Mouse (Mus musculus) liver, embryonic 15.5 days (tissue): ENCODE data around the gene Dgka. TPM values are rescaled to one million over a fixed set of nuclear protein-coding genes. Genes with fewer than 3 reads are reported as not detected.

Experiments used
- ATAC-seq: fragments of 200-750 bp; cut with Nextera tagmentation; 2 replicates; pipeline ENCODE4 v1.8.0; 2017; ENCODE audit warnings: moderate number of reproducible peaks, mild to moderate bottlenecking, moderate library complexity; ENCODE audit not compliant: insufficient read depth
- H3K27ac ChIP-seq: fragments of 300-500 bp; sonication (generic); replicated peaks from 2 replicates; pipeline ENCODE4 v1.5.1; 2015; ENCODE audit warnings: mild to moderate bottlenecking, inconsistent platforms
- H3K27me3 ChIP-seq: fragments of 300-500 bp; sonication (generic); 2 replicates; pipeline ENCODE4 v1.6.1; 2015; ENCODE audit warnings: mild to moderate bottlenecking, inconsistent platforms
- H3K36me3 ChIP-seq: fragments of 300-500 bp; sonication (generic); replicated peaks from 2 replicates; pipeline ENCODE4 v1.6.1; 2015; ENCODE audit warnings: moderate library complexity, mild to moderate bottlenecking, inconsistent platforms
- H3K4me1 ChIP-seq: fragments of 300-500 bp; sonication (generic); replicated peaks from 2 replicates; pipeline ENCODE4 v1.6.1; 2015; ENCODE audit warnings: inconsistent platforms
- H3K4me2 ChIP-seq: fragments of 300-500 bp; sonication (generic); 2 replicates; pipeline ENCODE4 v1.6.1; 2015; ENCODE audit warnings: moderate library complexity, mild to moderate bottlenecking, inconsistent platforms
- H3K4me3 ChIP-seq: fragments of 300-500 bp; sonication (generic); replicated peaks from 2 replicates; pipeline ENCODE4 v1.5.1; 2015; ENCODE audit warnings: mild to moderate bottlenecking, inconsistent platforms
- H3K9ac ChIP-seq: fragments of 300-500 bp; sonication (generic); 2 replicates; pipeline ENCODE4 v1.6.1; 2015; ENCODE audit warnings: moderate library complexity, mild to moderate bottlenecking, inconsistent platforms
- H3K9me3 ChIP-seq: fragments of 300-500 bp; sonication (generic); replicated peaks from 2 replicates; pipeline ENCODE4 v1.6.1; 2016; ENCODE audit warnings: inconsistent platforms
- WGBS: fragments of 180-500 bp; shearing (Covaris S2); methylation state at CpG from one replicate; pipeline ENCODE4 v1.1.7; 2015; ENCODE audit warnings: mixed read lengths; ENCODE audit not compliant: insufficient replicate concordance; 5-methylcytosine and 5-hydroxymethylcytosine counted together
- polyA plus RNA-seq: library from polyadenylated mRNA; unstranded; fragments of >200 nt; fragmentation: Nextera tagmentation; extraction: Ambion mirVana; gene quantifications from 2 replicates; pipeline ENCODE4 v1.2.1, GENCODE M21; 2015

Gene Dgka
- polyA plus RNA-seq, 1 experiment from 2014 or later, result 2.4 TPM

GRCm38 (mm10) chr10:128748252-128748864 lies 3.7 kb upstream of the Dgka start:
- H3K4me1 ChIP-seq, result peaks cover 51% of the 10 kb centered on the region
- peaks cover 33% of the 10 kb centered on the region for H3K27me3 ChIP-seq
- under 1% methylated on average over 37 of the region's 37 CpGs for WGBS
- H3K36me3 ChIP-seq, result peaks cover 10% of the 10 kb centered on the region
- H3K4me3 ChIP-seq, result peak overlapping the region; percentile 91
- H3K4me2 ChIP-seq, result peak overlapping the region; percentile 89
- H3K27ac ChIP-seq, result peak overlapping the region; percentile 86
- peak; percentile 76 for ATAC-seq
- H3K9ac ChIP-seq, result peak overlapping the region; percentile 73
- H3K9me3 ChIP-seq, result no peaks in the 10 kb centered on the region

- ATAC-seq, result peak; percentile 86
- Histone ChIP-seq H3K9ac (peak within 1 kb of the TSS; percentile 73), H3K4me1 (peaks cover 57% of the 10 kb centered on the region), H3K27me3 (peaks cover 39% of the 10 kb centered on the region), H3K4me2 (peak within 1 kb of the TSS; percentile 89), H3K36me3 (peaks cover 6% of the 10 kb centered on the region), H3K27ac (peak within 1 kb of the TSS; percentile 86), H3K4me3 (peak within 1 kb of the TSS; percentile 91), H3K9me3 (no peaks in the 10 kb centered on the region)
- under 1% methylated on average over 36 of the region's 36 CpGs for WGBS
Observed at GRCm38 (mm10) chr10:128747646-128748251, 3.1 kb upstream of the Dgka start, which contains the start of gene Pym1. TSS of gene Pym1 (plus strand) at chr10:128747889.

DNA sequence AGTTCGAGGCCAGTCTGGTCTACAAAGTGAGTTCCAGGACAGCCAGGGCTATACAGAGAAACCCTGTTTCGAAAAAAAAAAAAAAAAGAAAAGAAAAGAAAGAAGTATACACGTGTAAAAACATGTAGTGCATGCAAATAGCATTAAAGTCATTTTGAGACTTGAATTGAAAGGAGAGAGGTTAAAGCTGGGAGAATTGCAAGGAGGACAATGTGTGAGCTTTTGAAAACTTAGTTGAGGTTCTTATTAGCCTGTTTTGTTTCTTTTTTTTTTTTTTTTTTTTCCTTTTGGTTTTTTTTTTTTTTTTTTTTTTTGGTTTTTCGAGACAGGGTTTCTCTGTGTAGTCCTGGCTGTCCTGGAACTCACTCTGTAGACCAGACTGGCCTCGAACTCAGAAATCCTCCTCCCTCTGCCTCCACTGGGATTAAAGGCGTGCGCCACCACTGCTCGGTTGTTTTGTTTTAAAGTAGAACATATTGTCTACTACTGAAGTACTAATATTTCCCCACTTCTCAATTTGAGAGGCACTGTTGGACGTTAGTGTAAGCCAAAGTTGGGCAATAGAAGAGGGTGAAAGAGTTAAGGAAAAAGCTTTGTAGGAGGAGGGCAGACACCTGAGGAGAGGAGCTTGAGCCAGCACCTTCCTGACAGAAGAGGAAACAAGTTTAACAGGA lies 2.5 kb upstream of the Dgka start:
- Histone ChIP-seq H3K4me1 (peaks cover 60% of the 10 kb centered on the region), H3K9me3 (no peaks in the 10 kb centered on the region), H3K9ac (peak overlapping the region; percentile 73), H3K4me3 (peak overlapping the region; percentile 91), H3K36me3 (no peaks in the 10 kb centered on the region), H3K27me3 (peaks cover 46% of the 10 kb centered on the region), H3K4me2 (peak overlapping the region; percentile 89), H3K27ac (peak overlapping the region; percentile 86)
- WGBS, result 38% methylated on average over 9 of the region's 9 CpGs
- ATAC-seq, result no peak

DNA sequence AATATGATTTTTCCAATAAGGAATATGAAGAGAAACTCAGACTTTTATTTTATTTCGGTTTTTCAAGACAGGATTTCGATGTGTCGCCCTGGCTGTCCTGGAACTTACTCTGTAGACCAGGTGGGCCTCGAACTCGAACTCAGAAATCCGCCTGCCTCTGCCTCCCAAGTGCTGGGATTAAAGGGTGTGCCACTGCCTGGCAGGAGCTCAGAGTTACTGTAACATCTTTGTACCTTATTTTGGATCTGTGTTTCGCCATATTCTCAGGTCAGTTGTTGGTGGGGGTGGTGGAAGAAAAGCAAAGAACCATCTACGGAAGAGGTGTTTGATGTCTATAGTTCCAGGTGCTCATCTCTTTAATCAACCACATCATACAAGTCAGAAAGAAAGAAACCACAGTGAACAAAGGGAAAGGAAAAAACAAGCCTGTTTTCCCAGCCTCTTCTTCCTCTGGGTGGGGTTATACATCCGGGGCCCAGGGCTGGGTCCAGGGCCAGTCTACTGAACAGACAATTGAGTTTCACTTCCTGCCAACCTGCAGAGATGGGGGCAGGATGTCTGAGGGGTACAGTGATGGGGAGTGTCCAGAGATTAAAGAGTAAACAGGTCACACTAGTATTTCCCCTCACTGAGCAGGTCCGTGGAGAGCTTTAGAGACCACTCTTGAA lies 1.4 kb upstream of the Dgka start:
- no peak overlapping the region for H3K27ac ChIP-seq
- 68% methylated on average over 10 of the region's 10 CpGs for WGBS
- H3K4me3 ChIP-seq, result no peak overlapping the region
- ATAC-seq, result no peak
- peaks cover 56% of the 10 kb centered on the region for H3K27me3 ChIP-seq
- no peaks in the 10 kb centered on the region for H3K9me3 ChIP-seq
- no peaks in the 10 kb centered on the region for H3K36me3 ChIP-seq
- H3K4me2 ChIP-seq, result no peak overlapping the region
- H3K4me1 ChIP-seq, result peaks cover 60% of the 10 kb centered on the region
- no peak overlapping the region for H3K9ac ChIP-seq

- H3K27ac ChIP-seq, result peak overlapping the region; percentile 29; the same call in 1 of the 2 replicates
- no peak for ATAC-seq
- 25% methylated on average over 8 of the region's 8 CpGs for WGBS
- peak overlapping the region; percentile 67 for H3K4me2 ChIP-seq
- H3K4me3 ChIP-seq, result peak overlapping the region; percentile 58
- peaks cover 46% of the 10 kb centered on the region for H3K4me1 ChIP-seq
- H3K27me3 ChIP-seq, result peaks cover 56% of the 10 kb centered on the region
- no peaks in the 10 kb centered on the region for H3K36me3 ChIP-seq
- peak overlapping the region; percentile 39; the same call in 1 of the 2 replicates for H3K9ac ChIP-seq
- H3K9me3 ChIP-seq, result no peaks in the 10 kb centered on the region
Observed at GRCm38 (mm10) chr10:128744211-128744610, 444 bp downstream of the Dgka start.

DNA sequence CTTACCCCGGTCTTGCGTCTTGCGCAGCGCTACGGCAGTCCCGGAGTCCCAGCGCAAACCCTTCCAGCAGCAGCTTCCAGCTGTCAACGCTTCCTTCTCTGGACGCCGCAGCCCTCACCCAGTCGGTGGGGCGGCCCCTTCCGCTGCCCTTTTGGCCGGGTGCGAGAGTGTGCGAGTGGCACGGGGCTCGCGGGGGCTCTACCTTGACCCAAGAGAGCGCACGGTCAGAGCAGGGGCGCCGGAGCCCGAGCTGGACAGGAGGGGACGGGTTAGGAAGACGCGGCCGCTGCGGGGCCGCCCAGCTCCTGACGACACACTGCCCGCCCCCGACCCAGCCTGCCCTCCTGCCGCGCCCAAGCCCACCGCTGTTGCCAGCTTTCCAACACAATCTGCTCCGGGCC lies 864 bp downstream of the Dgka start:
- Histone ChIP-seq H3K27ac (peak overlapping the region; percentile 29; the same call in 1 of the 2 replicates), H3K9ac (peak overlapping the region; percentile 39; the same call in 1 of the 2 replicates)
- WGBS, result under 1% methylated on average over 37 of the region's 37 CpGs

DNA sequence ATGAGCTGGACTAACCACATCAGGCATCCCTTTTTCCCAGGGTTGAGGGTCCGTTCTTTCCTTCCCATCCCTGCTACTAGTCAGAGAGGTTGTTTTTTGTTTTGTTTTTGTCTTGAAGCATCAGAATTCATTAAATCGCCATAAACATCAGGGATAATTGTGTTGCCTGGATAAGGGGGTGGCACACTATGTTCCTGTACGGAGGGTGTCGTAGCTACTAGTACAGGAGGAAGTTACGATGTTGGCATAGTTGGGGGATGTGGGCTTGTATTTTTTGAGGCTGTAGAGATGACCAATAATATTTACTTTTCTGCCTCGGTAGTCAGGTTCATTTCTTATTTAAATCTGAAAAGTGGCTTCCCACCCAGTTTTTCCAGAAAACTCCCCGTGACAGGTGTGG lies 1.4 kb downstream of the Dgka start:
- Histone ChIP-seq H3K9ac (peak overlapping the region; percentile 39; the same call in 1 of the 2 replicates), H3K36me3 (no peaks in the 10 kb centered on the region), H3K9me3 (no peaks in the 10 kb centered on the region), H3K4me1 (peaks cover 39% of the 10 kb centered on the region), H3K27ac (0 out of 2 replicates have a peak overlapping the region, but pooled peaks have one; percentile 29), H3K27me3 (peaks cover 56% of the 10 kb centered on the region), H3K4me3 (peak overlapping the region; percentile 58), H3K4me2 (peak overlapping the region; percentile 67)
- no peak for ATAC-seq
- 4% methylated on average over 7 of the region's 7 CpGs for WGBS

More for the DNA sequence above, 864 bp downstream of the Dgka start:
- peak overlapping the region; percentile 58 for H3K4me3 ChIP-seq
- no peaks in the 10 kb centered on the region for H3K9me3 ChIP-seq
- H3K4me1 ChIP-seq, result peaks cover 42% of the 10 kb centered on the region
- H3K27me3 ChIP-seq, result peaks cover 56% of the 10 kb centered on the region
- H3K4me2 ChIP-seq, result peak overlapping the region; percentile 67
- peak; percentile 8; the same call in 1 of the 2 replicates for ATAC-seq
- no peaks in the 10 kb centered on the region for H3K36me3 ChIP-seq

DNA sequence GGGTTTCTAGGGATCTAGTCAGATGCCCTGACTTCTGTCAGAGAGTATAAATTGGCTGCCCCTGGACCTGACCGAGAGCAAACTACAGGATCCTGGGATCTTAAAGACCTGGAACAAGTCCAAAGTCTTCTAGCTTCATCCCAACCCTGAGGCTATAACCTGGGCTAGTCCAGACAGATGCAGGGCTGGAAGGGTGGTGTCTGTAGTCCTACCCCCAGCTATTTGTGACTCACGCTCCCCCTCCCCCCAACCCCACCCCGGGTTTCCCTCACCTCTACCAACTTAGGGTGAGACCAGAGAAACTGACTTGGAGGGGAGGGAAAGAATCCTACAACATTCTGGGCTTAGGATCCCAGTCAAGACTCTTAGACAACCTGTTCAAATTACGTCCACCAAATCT lies 2.0 kb downstream of the Dgka start:
- Histone ChIP-seq H3K4me3 (0 out of 2 replicates have a peak overlapping the region, but pooled peaks have one; percentile 58), H3K4me1 (peaks cover 38% of the 10 kb centered on the region)

GRCm38 (mm10) chr10:128740296-128740695 lies 4.4 kb downstream of the Dgka start:
- H3K4me2 ChIP-seq, result no peak overlapping the region
- 10% methylated on average over 2 of the region's 2 CpGs for WGBS
- no peak overlapping the region for H3K4me3 ChIP-seq
- no peak for ATAC-seq
- no peak overlapping the region for H3K9ac ChIP-seq
- H3K4me1 ChIP-seq, result peaks cover 30% of the 10 kb centered on the region
- no peaks in the 10 kb centered on the region for H3K9me3 ChIP-seq
- no peaks in the 10 kb centered on the region for H3K36me3 ChIP-seq
- no peak overlapping the region for H3K27ac ChIP-seq
- peaks cover 42% of the 10 kb centered on the region for H3K27me3 ChIP-seq

More for the DNA sequence above, 2.0 kb downstream of the Dgka start:
- H3K9me3 ChIP-seq, result no peaks in the 10 kb centered on the region
- H3K4me2 ChIP-seq, result peak overlapping the region; percentile 67
- peaks cover 56% of the 10 kb centered on the region for H3K27me3 ChIP-seq
- H3K36me3 ChIP-seq, result no peaks in the 10 kb centered on the region
- no peak overlapping the region for H3K27ac ChIP-seq
- no peak overlapping the region for H3K9ac ChIP-seq
- no peak for ATAC-seq
- WGBS, result 25% methylated on average over 4 of the region's 4 CpGs

- H3K9me3 ChIP-seq, result no peaks in the 10 kb centered on the region
- peaks cover 4% of the 10 kb centered on the region for H3K4me1 ChIP-seq
- ATAC-seq, result peak; percentile 49
- peaks cover 3% of the 10 kb centered on the region; the same call in 1 of the 2 replicates for H3K36me3 ChIP-seq
- no peak overlapping the region for H3K9ac ChIP-seq
- H3K27me3 ChIP-seq, result peaks cover 14% of the 10 kb centered on the region
- no peak overlapping the region for H3K27ac ChIP-seq
- H3K4me3 ChIP-seq, result no peak overlapping the region
- H3K4me2 ChIP-seq, result peak overlapping the region; percentile 53
- 9% methylated on average over 15 of the region's 15 CpGs for WGBS
Observed at GRCm38 (mm10) chr10:128737435-128737834, 7.2 kb downstream of the Dgka start.
